Mouse (Mus musculus): Measurements from ENCODE around the gene Cryge. TPM values are rescaled to one million over a fixed set of nuclear protein-coding genes. Genes with fewer than 3 reads are reported as not detected.

Cryge gene
- total RNA-seq, 2 experiments from 2014 or later, result not detected

DNA sequence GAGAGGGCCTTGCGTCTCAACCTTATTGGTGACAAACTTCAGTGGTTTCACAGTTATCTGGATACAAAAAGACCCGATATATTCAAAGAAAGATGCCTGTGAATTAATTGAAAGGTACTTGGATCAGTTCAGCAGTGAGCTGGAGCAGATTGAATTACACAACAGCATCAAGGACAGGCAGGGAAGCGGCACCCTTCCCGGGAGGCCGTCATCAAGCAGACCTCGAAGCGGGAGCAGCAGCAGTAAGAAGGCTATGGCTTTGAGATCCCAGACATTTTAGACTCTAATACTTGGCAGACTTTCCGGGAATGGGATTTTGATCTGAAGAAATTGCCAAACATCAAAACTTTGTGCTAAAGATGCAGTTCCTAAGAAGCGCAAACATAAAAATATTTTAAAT is 22.7 kb downstream of the Cryge start:
- DNase-seq (ENCODE audit: low spot score in 2 of 2), result no peak

DNA sequence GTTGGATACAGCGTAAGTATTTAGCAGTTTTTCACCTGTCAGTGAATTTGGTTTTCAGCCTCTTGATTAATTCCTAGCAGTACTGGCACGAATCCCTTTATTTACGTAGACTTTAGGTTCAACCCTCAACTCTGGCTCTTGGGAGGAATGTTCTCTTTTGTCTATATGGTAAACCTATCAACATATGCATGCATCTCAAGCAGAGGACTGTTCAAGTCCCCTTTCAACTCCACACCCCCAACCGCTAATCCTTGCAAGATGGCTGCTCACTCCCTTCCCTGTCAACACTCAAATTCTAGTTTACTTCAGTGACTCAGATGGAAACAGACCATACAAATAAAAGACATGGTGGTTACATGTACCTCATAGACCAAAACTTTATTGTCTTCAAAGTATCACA is 38.2 kb downstream of the Cryge start:
- no peak for DNase-seq (ENCODE audit: low spot score in 2 of 2)

DNA sequence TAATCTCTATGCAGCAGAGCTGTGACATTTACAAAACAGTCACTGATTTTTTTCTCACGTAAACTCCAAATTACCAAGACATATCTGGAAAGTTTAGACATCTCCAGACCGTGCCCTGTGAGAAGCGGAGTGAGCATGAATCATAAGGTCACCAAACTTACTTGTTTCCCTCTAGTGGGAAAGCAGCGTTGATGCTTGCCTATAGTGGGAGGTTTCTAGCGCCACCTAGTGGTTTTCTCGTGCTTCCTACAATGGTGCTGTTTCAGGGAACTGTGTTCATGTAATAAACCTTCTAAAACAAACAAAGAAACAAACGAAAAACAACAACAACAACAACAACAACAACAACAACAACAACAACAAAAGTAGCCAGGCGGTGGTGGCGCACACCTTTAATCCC is 40.8 kb downstream of the Cryge start:
- DNase-seq (ENCODE audit: low spot score in 2 of 2), result peak; percentile 33 to 76

DNA sequence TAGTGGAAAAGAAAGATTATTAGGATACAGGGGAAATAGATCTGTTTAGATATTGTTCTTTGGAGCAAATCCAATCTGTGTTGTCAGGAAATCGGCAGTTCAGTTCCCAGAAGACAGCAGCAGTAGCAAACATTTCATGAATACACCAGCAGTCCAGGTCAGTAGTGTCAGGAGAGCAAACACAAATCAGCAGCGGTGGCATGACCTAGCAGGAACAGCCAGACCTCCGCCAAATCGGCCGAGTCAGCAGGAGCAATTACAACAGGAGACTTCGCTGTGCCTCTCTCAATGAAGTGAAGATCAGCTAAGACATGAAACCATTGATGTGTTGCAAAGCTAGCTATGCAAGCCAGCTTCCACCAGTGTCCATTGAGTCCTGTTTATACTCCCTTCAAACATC is 45.4 kb downstream of the Cryge start:
- DNase-seq (ENCODE audit: low spot score in 2 of 2), result no peak

DNA sequence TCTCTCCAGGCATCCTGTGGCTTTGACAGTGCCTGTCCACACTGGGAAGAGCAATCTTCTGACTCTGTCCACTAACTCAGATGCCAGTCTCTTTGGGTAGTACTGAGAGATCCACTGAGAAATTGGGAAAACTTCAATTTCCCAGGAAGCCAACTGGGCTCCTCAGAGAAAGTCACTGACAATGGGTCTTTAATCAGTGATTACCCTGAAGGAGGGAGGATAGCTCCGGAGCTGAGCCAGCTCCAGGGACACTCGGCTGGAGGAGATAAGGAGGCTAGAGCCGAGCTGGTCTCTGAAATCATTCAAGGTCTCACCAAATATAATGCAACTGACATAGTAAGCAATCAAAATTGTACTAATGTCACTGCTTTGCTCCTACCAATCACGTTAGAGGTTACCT is 46.4 kb downstream of the Cryge start:
- DNase-seq (ENCODE audit: low spot score in 2 of 2), result no peak

Other genes with a start within 250 kb of the Cryge start
- gene Plekhm3, start 94.3 kb downstream of the Cryge start, total RNA-seq (2021), result 10 to 100 TPM; 36.9 to 39.7 TPM
- gene Akr1cl, start 18.4 kb downstream of the Cryge start, total RNA-seq (2021), result not detected
- not detected for gene Crygd, start 12.3 kb upstream of the Cryge start, total RNA-seq (2021)
- gene Crygc, start 22.5 kb upstream of the Cryge start, total RNA-seq (2021), result not detected
- not detected for gene Crygb, start 31.1 kb upstream of the Cryge start, total RNA-seq (2021)
- gene Cryga, start 52.2 kb upstream of the Cryge start, total RNA-seq (2021), result under 1 TPM in 1 of 2 experiments, not detected in 1; 0.48 TPM
- gene Gm28845, start 68.4 kb upstream of the Cryge start, total RNA-seq (2021), result under 1 TPM in 1 of 2 experiments, not detected in 1; 0.54 TPM
- gene D630023F18Rik, start 72.1 kb upstream of the Cryge start, total RNA-seq (2021), result 1 to 10 TPM; 9.3 to 9.5 TPM
- gene Idh1, start 135.4 kb upstream of the Cryge start, total RNA-seq (2021), result 10 to 100 TPM; 40.0 to 47.8 TPM
- gene Pikfyve, start 135.5 kb upstream of the Cryge start, total RNA-seq (2021), result 10 to 100 TPM; 39.2 to 42.2 TPM
- gene Pth2r, start 230.9 kb upstream of the Cryge start, total RNA-seq (2021), result under 1 TPM; 0.30 TPM

Data from layer of hippocampus, adult 18-20 months (tissue).